Mouse (Mus musculus): Measurements from ENCODE around the gene Micu1. TPM values are rescaled to one million over a fixed set of nuclear protein-coding genes. Genes with fewer than 3 reads are reported as not detected.
"Not testable (repeated sequence)": the region's sequence is repeated elsewhere in the genome, so short reads cannot be mapped to it uniquely, and the experiment has no call there.

The Micu1 gene
- polyA plus RNA-seq, 1 experiment, result 57.5 TPM

DNA sequence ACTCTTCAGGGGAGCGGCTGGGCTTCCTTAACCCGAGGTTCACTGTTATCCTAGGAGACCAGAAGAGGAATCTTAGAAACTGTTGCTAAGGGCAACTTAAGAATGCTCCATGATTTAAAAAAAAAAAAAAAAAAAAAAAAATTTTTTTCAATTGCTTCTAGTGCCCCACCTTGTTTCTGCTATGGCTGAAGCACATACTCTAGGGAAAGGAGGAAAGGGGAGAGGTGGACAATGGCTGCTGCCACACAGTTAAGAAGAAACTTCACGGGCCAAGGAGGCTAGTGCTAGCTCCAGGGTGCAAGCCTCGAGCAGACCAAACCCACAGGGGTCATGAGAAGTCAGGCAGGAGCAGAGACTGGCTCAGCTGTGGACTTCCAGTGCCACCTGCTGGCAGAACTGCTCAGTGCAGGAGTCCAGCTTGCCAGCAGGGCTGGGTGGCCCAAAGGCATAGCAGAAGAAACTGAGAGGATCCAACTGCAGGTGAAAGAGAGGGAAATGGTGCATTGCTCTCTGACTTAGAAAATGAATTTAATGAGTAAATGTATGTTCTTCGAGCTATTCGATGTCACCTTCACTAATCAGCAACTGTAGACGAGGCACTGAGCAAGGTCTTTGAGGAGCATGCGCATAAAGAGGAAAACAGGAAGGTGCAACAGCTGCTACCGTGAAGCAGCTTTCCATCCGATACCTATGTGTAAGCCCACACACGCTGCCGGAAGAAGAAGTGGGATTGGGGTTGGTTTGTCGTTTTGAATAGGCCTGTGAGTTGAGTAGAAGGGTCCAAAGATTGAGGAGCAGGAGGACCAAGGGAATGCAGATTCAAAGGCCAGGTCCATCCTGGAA lies 162.8 kb downstream of the Micu1 start:
- DNase-seq, result peak; percentile 91
- Histone ChIP-seq H3K4me3 (ENCODE audit: control insufficient read depth, insufficient read depth, low read length) (no peak overlapping the region), H3K36me3 (ENCODE audit: control insufficient read depth, insufficient read depth, low read length) (no peaks in the 10 kb centered on the region), H3K4me1 (replicated peaks; ENCODE audit: control insufficient read depth, insufficient read depth, low read length) (peaks cover 11% of the 10 kb centered on the region), H3K27me3 (ENCODE audit: control insufficient read depth, insufficient read depth, low read length) (no peaks in the 10 kb centered on the region), H3K27ac (ENCODE audit: control insufficient read depth, insufficient read depth, low read length) (peak overlapping the region; percentile 58)
- TF ChIP-seq POLR2A (IDR thresholded peaks at IDR 0.05; ENCODE audit: control insufficient read depth, extremely low read depth, insufficient read depth, low read length, poor library complexity) (no peak), CTCF (IDR thresholded peaks at IDR 0.05; ENCODE audit: borderline replicate concordance, control insufficient read depth, extremely low read depth, insufficient read depth, low read length, poor library complexity) (peak; percentile 98)
- 6% methylated on average over 13 of the region's 13 CpGs for WGBS

DNA sequence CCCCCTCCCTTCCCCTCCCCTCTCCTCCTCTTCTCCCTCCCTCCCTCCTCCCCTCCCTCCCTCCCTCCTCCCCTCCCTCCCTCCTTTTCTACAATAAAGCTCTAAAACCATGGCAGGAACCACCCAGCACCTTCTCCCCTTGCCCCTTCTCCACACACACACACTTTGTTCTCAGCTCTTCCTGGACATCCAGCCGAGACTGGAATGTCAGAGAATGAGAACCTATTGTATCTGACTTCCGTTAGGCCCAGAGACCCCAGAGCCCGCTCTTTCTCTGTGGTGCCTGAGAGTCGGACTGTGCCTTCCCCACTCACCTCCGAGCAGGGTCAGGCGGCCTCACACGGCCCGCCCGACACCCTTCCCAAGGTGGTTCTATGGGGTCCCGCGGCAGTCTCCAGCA lies 166.0 kb downstream of the Micu1 start:
- H3K27ac ChIP-seq (ENCODE audit: control insufficient read depth, insufficient read depth, low read length), result no peak overlapping the region
- peaks cover 11% of the 10 kb centered on the region for H3K4me1 ChIP-seq (replicated peaks; ENCODE audit: control insufficient read depth, insufficient read depth, low read length)
- TF ChIP-seq POLR2A (IDR thresholded peaks at IDR 0.05; ENCODE audit: control insufficient read depth, extremely low read depth, insufficient read depth, low read length, poor library complexity), result no peak
- no peaks in the 10 kb centered on the region for H3K36me3 ChIP-seq (ENCODE audit: control insufficient read depth, insufficient read depth, low read length)
- 91% methylated on average over 11 of the region's 11 CpGs for WGBS
- H3K27me3 ChIP-seq (ENCODE audit: control insufficient read depth, insufficient read depth, low read length), result no peaks in the 10 kb centered on the region
- H3K4me3 ChIP-seq (ENCODE audit: control insufficient read depth, insufficient read depth, low read length), result no peak overlapping the region
- DNase-seq, result no peak

DNA sequence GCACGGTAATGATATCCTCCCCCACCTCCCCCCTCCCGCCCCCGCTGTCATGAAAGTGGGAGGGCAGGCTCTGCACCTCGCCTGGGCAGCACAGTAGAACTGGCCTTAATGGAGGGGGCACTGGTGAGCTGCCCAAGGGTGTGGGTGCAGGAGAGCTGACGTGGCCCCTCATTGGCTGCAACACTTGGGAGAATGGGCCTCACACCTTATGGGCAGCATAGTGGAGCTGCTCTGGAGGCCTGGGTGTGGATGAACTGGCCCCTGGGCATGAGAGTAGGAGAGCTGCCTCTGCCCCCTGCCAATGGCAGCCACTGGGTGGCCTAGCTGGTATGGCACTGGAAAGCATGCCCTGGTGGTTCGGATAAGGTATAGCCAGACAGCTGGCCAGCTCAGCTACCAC lies 167.8 kb downstream of the Micu1 start:
- peaks cover 3% of the 10 kb centered on the region for H3K4me1 ChIP-seq (replicated peaks; ENCODE audit: control insufficient read depth, insufficient read depth, low read length)
- 93% methylated on average over 6 of the region's 6 CpGs for WGBS
- H3K36me3 ChIP-seq (ENCODE audit: control insufficient read depth, insufficient read depth, low read length), result no peaks in the 10 kb centered on the region
- TF ChIP-seq POLR2A (IDR thresholded peaks at IDR 0.05; ENCODE audit: control insufficient read depth, extremely low read depth, insufficient read depth, low read length, poor library complexity), result no peak
- no peak for TF ChIP-seq CTCF (IDR thresholded peaks at IDR 0.05; ENCODE audit: borderline replicate concordance, control insufficient read depth, extremely low read depth, insufficient read depth, low read length, poor library complexity)
- H3K27ac ChIP-seq (ENCODE audit: control insufficient read depth, insufficient read depth, low read length), result no peak overlapping the region
- no peaks in the 10 kb centered on the region for H3K27me3 ChIP-seq (ENCODE audit: control insufficient read depth, insufficient read depth, low read length)
- no peak overlapping the region for H3K4me3 ChIP-seq (ENCODE audit: control insufficient read depth, insufficient read depth, low read length)
- no peak for DNase-seq

DNA sequence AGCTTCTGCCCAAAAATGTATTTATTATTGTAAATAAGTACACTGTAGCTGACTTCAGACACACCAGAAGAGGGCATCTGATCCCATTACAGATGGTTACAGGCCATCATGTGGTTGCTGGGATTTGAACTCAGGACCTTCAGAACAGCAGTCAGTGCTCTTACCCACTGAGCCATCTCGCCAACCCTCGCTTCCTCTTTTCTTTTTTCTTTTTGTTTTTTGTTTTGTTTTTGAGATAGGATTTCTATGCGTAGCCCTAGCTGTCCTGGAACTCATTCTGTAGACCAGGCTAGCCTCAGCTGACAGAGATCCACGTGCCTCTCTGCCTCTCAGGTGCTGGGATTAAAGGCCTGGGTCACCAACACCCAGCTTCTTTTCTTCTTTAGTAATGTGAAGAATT lies 170.4 kb downstream of the Micu1 start:
- not testable (repeated sequence) for H3K27ac ChIP-seq (ENCODE audit: control insufficient read depth, insufficient read depth, low read length); DNase-seq; H3K36me3 ChIP-seq (ENCODE audit: control insufficient read depth, insufficient read depth, low read length); H3K27me3 ChIP-seq (ENCODE audit: control insufficient read depth, insufficient read depth, low read length); H3K4me1 ChIP-seq (replicated peaks; ENCODE audit: control insufficient read depth, insufficient read depth, low read length); H3K4me3 ChIP-seq (ENCODE audit: control insufficient read depth, insufficient read depth, low read length)
- 91% methylated on average over 4 of the region's 4 CpGs for WGBS

DNA sequence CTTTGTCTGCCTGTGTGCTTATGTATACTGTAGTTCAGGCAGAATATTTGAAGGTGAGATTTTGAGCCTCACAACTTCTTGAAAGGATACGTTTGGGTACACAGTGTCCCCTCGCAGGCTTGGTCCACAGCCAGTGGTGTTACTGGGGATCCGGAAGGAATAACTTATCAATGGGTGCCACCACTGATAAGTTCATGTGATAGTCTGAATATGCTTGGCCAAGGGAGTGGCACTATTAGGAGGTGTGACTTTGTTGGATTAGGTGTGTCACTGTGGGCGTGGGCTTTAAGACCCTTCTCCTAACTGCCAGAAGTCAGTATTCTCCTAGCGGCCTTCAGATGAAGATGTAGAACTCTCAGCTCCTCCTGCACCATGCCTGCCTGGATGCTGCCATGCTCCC lies 170.9 kb downstream of the Micu1 start:
- TF ChIP-seq CTCF (IDR thresholded peaks at IDR 0.05; ENCODE audit: borderline replicate concordance, control insufficient read depth, extremely low read depth, insufficient read depth, low read length, poor library complexity) (no peak), POLR2A (IDR thresholded peaks at IDR 0.05; ENCODE audit: control insufficient read depth, extremely low read depth, insufficient read depth, low read length, poor library complexity) (no peak)
- DNase-seq, result no peak
- Histone ChIP-seq H3K36me3 (ENCODE audit: control insufficient read depth, insufficient read depth, low read length) (no peaks in the 10 kb centered on the region), H3K27me3 (ENCODE audit: control insufficient read depth, insufficient read depth, low read length) (no peaks in the 10 kb centered on the region), H3K27ac (ENCODE audit: control insufficient read depth, insufficient read depth, low read length) (no peak overlapping the region), H3K4me1 (replicated peaks; ENCODE audit: control insufficient read depth, insufficient read depth, low read length) (no peaks in the 10 kb centered on the region), H3K4me3 (ENCODE audit: control insufficient read depth, insufficient read depth, low read length) (no peak overlapping the region)
- 94% methylated on average over 5 of the region's 5 CpGs for WGBS

DNA sequence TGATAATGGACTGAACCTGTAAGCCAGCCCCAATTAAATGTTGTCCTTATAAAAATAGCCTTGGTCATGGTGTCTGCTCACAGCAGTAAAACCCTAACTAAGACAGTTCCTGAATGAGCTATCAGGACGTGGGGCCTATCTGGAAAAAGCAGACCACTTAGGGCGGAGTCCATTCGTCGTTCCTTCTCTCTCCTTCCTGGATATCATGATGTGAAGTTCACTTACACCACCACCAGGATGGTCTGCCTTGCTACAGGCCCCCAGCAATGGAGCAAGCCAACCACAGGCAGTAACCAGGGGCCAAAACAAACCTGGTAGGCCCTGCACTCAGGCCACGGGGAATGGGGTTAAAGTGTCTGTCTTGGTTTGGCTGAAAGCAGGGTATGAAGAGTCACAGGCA lies 171.3 kb downstream of the Micu1 start:
- 91% methylated on average over 5 of the region's 5 CpGs for WGBS
- TF ChIP-seq POLR2A (IDR thresholded peaks at IDR 0.05; ENCODE audit: control insufficient read depth, extremely low read depth, insufficient read depth, low read length, poor library complexity) (no peak), CTCF (IDR thresholded peaks at IDR 0.05; ENCODE audit: borderline replicate concordance, control insufficient read depth, extremely low read depth, insufficient read depth, low read length, poor library complexity) (no peak)
- DNase-seq, result no peak

DNA sequence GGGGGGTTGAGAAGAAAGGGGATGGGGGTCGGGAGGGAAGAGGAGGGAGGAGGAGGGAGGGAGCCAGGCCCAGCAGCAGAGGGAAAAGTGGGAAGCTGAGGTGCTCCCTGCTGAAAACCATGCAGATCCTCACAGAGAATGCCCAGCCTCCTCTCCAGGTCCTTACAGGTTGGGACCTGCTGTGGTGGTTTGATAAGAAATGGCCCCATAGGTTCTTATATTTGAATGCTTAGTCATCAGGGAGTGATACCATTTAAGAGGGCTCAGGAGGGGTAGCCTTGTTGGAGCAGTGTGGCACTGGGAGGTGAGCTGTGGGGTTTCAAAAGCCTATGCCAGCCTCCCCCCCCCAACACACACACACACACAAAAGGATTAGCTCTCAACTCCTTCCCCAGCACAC lies 173.1 kb downstream of the Micu1 start:
- 27% methylated on average over 1 of the region's 1 CpGs for WGBS
- TF ChIP-seq POLR2A (IDR thresholded peaks at IDR 0.05; ENCODE audit: control insufficient read depth, extremely low read depth, insufficient read depth, low read length, poor library complexity), result no peak
- TF ChIP-seq CTCF (IDR thresholded peaks at IDR 0.05; ENCODE audit: borderline replicate concordance, control insufficient read depth, extremely low read depth, insufficient read depth, low read length, poor library complexity), result no peak
- Histone ChIP-seq H3K27ac (ENCODE audit: control insufficient read depth, insufficient read depth, low read length) (no peak overlapping the region), H3K27me3 (ENCODE audit: control insufficient read depth, insufficient read depth, low read length) (no peaks in the 10 kb centered on the region), H3K4me3 (ENCODE audit: control insufficient read depth, insufficient read depth, low read length) (no peak overlapping the region), H3K36me3 (ENCODE audit: control insufficient read depth, insufficient read depth, low read length) (no peaks in the 10 kb centered on the region), H3K4me1 (replicated peaks; ENCODE audit: control insufficient read depth, insufficient read depth, low read length) (no peaks in the 10 kb centered on the region)
- no peak for DNase-seq

More for the DNA sequence above, 171.3 kb downstream of the Micu1 start:
- no peaks in the 10 kb centered on the region for H3K27me3 ChIP-seq (ENCODE audit: control insufficient read depth, insufficient read depth, low read length)
- H3K27ac ChIP-seq (ENCODE audit: control insufficient read depth, insufficient read depth, low read length), result no peak overlapping the region
- no peak overlapping the region for H3K4me3 ChIP-seq (ENCODE audit: control insufficient read depth, insufficient read depth, low read length)
- H3K36me3 ChIP-seq (ENCODE audit: control insufficient read depth, insufficient read depth, low read length), result no peaks in the 10 kb centered on the region
- H3K4me1 ChIP-seq (replicated peaks; ENCODE audit: control insufficient read depth, insufficient read depth, low read length), result no peaks in the 10 kb centered on the region

DNA sequence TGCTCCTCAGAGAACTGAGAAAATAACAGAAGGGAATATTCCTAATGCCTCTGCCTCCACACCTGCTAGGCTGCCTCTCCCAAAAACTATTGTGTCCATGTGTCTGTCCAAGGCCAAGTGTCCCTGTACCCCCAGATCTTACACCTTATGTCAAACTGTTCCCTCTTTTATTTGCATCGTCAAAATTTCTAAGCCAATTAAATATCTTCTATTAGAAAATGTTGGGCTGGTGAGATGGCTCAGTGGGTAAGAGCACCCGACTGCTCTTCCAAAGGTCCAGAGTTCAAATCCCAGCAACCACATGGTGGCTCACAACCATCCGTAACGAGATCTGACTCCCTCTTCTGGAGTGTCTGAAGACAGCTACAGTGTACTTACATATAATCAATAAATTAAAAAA lies 174.4 kb downstream of the Micu1 start:
- H3K27me3 ChIP-seq (ENCODE audit: control insufficient read depth, insufficient read depth, low read length); H3K4me3 ChIP-seq (ENCODE audit: control insufficient read depth, insufficient read depth, low read length); H3K36me3 ChIP-seq (ENCODE audit: control insufficient read depth, insufficient read depth, low read length); DNase-seq; H3K27ac ChIP-seq (ENCODE audit: control insufficient read depth, insufficient read depth, low read length); H3K4me1 ChIP-seq (replicated peaks; ENCODE audit: control insufficient read depth, insufficient read depth, low read length): not testable (repeated sequence)
- 98% methylated on average over 4 of the region's 4 CpGs for WGBS

Measured in thymus, adult 2 months (tissue).